Mouse (Mus musculus): ENCODE results near the gene Vmn1r229. TPM values are rescaled to one million over a fixed set of nuclear protein-coding genes. Genes with fewer than 3 reads are reported as not detected.

The Vmn1r229 gene
- not detected for total RNA-seq (2021)
- long read RNA-seq, experiment 1: 0 reads
- long read RNA-seq, experiment 2: 0 reads

GRCm38 (mm10) chr17:20811255-20811654 is at the start of gene Vmn1r229:
Gene Vmn1r229, plus strand, starts transcription at chr17:20811555.
- no peak for DNase-seq (ENCODE audit: low spot score)

GRCm38 (mm10) chr17:20786057-20786456 is 25.3 kb upstream of the Vmn1r229 start, which contains the start of gene Vmn1r228:
Gene Vmn1r228, minus strand, starts transcription at chr17:20786157.
- DNase-seq (ENCODE audit: low spot score): no peak

- DNase-seq (ENCODE audit: low spot score): no peak
Observed at GRCm38 (mm10) chr17:20840144-20840543, 28.8 kb downstream of the Vmn1r229 start, which contains the start of gene Vmn1r230. Gene Vmn1r230, plus strand, starts transcription at chr17:20840444.

Other genes starting within 250 kb of the Vmn1r229 start
- gene Vmn2r109, start 246.8 kb upstream of the Vmn1r229 start, total RNA-seq (2021): not detected
- gene Vmn2r110, start 215.1 kb upstream of the Vmn1r229 start, total RNA-seq (2021): not detected
- gene Fpr-rs3, start 186.7 kb upstream of the Vmn1r229 start, total RNA-seq (2021): not detected
- not detected for gene Vmn1r226, start 128.7 kb upstream of the Vmn1r229 start, total RNA-seq (2021)
- not detected for gene Vmn1r227, start 81.7 kb upstream of the Vmn1r229 start, total RNA-seq (2021)
- gene Vmn1r228, start 25.4 kb upstream of the Vmn1r229 start, total RNA-seq (2021): not detected
- gene Vmn1r230, start 28.9 kb downstream of the Vmn1r229 start, total RNA-seq (2021): not detected
- not detected for gene Vmn1r231, start 93.5 kb downstream of the Vmn1r229 start, total RNA-seq (2021)
- gene Vmn1r232, start 108.2 kb downstream of the Vmn1r229 start, total RNA-seq (2021): not detected
- gene Ppp2r1a, start 133.8 kb downstream of the Vmn1r229 start, total RNA-seq (2021): 100 to 1,000 TPM in 1 of 2 experiments, 10 to 100 TPM in 1; 94.8 to 112 TPM
- gene Vmn1r233, start 184.9 kb downstream of the Vmn1r229 start, total RNA-seq (2021): not detected
- 1 to 10 TPM; 5.6 to 6.6 TPM for gene Zfp160, start 197.3 kb downstream of the Vmn1r229 start, total RNA-seq (2021)

All from gastrocnemius, adult 18-20 months (tissue).